Mouse (Mus musculus) C2C12 (cell line): Measurements from ENCODE around the gene Thada.

Source experiments
- CEBPB ChIP-seq: IDR thresholded peaks from one replicate; pipeline ENCODE4 v1.6.1; 2011; ENCODE audit warnings: low read depth, mild to moderate bottlenecking, control low read depth, moderate library complexity
- CTCF ChIP-seq: IDR thresholded peaks from one replicate; pipeline ENCODE4 v1.5.1; 2011; ENCODE audit not compliant: control insufficient read depth, insufficient read depth, insufficient read length
- MYOG ChIP-seq: IDR thresholded peaks from one replicate; pipeline ENCODE4 v1.6.1; 2011; ENCODE audit not compliant: control insufficient read depth, insufficient read length; ENCODE audit errors: extremely low read depth
- USF1 ChIP-seq: IDR thresholded peaks from one replicate; pipeline ENCODE4 v1.6.1; 2011; ENCODE audit warnings: low read depth, mild to moderate bottlenecking, control low read depth, moderate library complexity

DNA sequence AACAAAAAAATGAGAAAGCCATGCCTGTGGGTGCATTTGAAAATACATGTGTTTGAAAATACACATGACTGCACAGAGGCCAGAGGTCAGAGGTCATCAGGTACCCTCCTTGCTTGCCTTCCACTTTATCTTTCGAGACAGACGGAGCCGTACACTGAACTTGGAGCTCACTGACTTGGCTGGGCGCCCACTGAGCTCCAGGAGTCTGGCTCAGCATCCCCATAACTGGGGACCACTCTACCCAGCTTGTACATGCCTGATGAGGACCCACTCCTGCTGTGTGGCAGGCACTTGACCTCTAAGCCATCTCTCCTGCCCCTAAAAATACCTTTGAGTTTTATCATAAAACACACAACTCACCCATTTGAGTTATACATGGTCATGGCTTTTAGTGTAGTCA lies 43.2 kb upstream of the Thada start:
- no peak for TF ChIP-seq CTCF
- TF ChIP-seq USF1, result no peak
- TF ChIP-seq CEBPB, result no peak
- no peak for TF ChIP-seq MYOG
